Comparison of ENCODE assay signal across 7 mouse cellular contexts in genomic region chr17:5402624-5403023, GRCm38 (mm10). TPM values are rescaled to one million over a fixed set of nuclear protein-coding genes. Genes with fewer than 3 reads are reported as not detected.
DNase-seq lines count a peak whose midpoint lies in the region; ATAC-seq lines count a peak whose summit lies in the region.

No protein-coding gene starts in this region.

- no peak overlapping the region for H3K9ac ChIP-seq in intestine, embryonic 15.5 days
- no peak overlapping the region for H3K9ac ChIP-seq in limb, embryonic 12.5 days (replicated peaks)
- no peak overlapping the region for H3K9ac ChIP-seq in midbrain, embryonic 15.5 days

- H3K9me3 ChIP-seq in intestine, embryonic 15.5 days = no peaks in the 10 kb centered on the region
- no peaks in the 10 kb centered on the region for H3K9me3 ChIP-seq in limb, embryonic 12.5 days
- H3K9me3 ChIP-seq in midbrain, embryonic 15.5 days = no peaks in the 10 kb centered on the region

- peak; percentile 73 for DNase-seq in adrenal gland, adult 8-10 months
- peak; percentile 89 for DNase-seq in embryo, embryonic 10.5 days (ENCODE audit: low spot score)
- peak; percentile 53 to 70 for DNase-seq in gastrocnemius, postnatal 36 days
- DNase-seq in spleen, adult 18-20 months = peak; percentile 48 to 66

- peak; percentile 84 for ATAC-seq in intestine, embryonic 15.5 days
- peak; percentile 53; the same call in 1 of the 2 replicates for ATAC-seq in limb, embryonic 12.5 days (ENCODE audit: insufficient number of reproducible peaks, insufficient read depth, low FRiP score, low TSS enrichment, low read depth)
- peak; percentile 48 for ATAC-seq in midbrain, embryonic 15.5 days (replicated peaks)

- no peak overlapping the region for H3K4me3 ChIP-seq in intestine, embryonic 15.5 days (replicated peaks)
- no peak overlapping the region for H3K4me3 ChIP-seq in limb, embryonic 12.5 days (replicated peaks)
- no peak overlapping the region for H3K4me3 ChIP-seq in midbrain, embryonic 15.5 days

- H3K27ac ChIP-seq in intestine, embryonic 15.5 days = no peak overlapping the region
- H3K27ac ChIP-seq in limb, embryonic 12.5 days = no peak overlapping the region
- no peak overlapping the region for H3K27ac ChIP-seq in midbrain, embryonic 15.5 days

- no peaks in the 10 kb centered on the region for H3K36me3 ChIP-seq in intestine, embryonic 15.5 days
- no peaks in the 10 kb centered on the region for H3K36me3 ChIP-seq in limb, embryonic 12.5 days
- no peaks in the 10 kb centered on the region for H3K36me3 ChIP-seq in midbrain, embryonic 15.5 days (replicated peaks)

- H3K27me3 ChIP-seq in intestine, embryonic 15.5 days (replicated peaks) = no peaks in the 10 kb centered on the region
- H3K27me3 ChIP-seq in limb, embryonic 12.5 days = peaks cover 35% of the 10 kb centered on the region
- peaks cover 18% of the 10 kb centered on the region for H3K27me3 ChIP-seq in midbrain, embryonic 15.5 days (replicated peaks)

- WGBS in intestine, embryonic 15.5 days = 34% methylated on average over 8 of the region's 8 CpGs
- 26% methylated on average over 8 of the region's 8 CpGs for WGBS in limb, embryonic 12.5 days
- whole genome bisulfite sequencing in midbrain, embryonic 15.5 days = 24% methylated on average over 8 of the region's 8 CpGs

- H3K4me1 ChIP-seq in intestine, embryonic 15.5 days (replicated peaks) = peaks cover 10% of the 10 kb centered on the region; the same call in 1 of the 2 replicates
- H3K4me1 ChIP-seq in limb, embryonic 12.5 days (replicated peaks) = peaks cover 8% of the 10 kb centered on the region
- H3K4me1 ChIP-seq in midbrain, embryonic 15.5 days = peaks cover 8% of the 10 kb centered on the region

- intact Hi-C loops in gastrocnemius, postnatal 36 days (cut with DNase I) = loop anchor here (1.0 kb wide), 1 partner anchor 200 kb away; no protein-coding TSS in a partner anchor

- peak overlapping the region; percentile 49 for H3K4me2 ChIP-seq in intestine, embryonic 15.5 days (replicated peaks)
- H3K4me2 ChIP-seq in limb, embryonic 12.5 days = peak overlapping the region; percentile 30; the same call in 1 of the 2 replicates
- peak overlapping the region; percentile 26; the same call in 1 of the 2 replicates for H3K4me2 ChIP-seq in midbrain, embryonic 15.5 days

RNA-seq across cellular contexts. Expression of gene Ldhal6b, which starts 15.9 kb away (rescaled TPM):
- total RNA-seq in adrenal gland, adult 8-10 months (2022) = 1 to 10 TPM in 3 of 4 experiments, under 1 TPM in 1; 0.73 to 3.9 (median 1.8) TPM
- under 1 TPM; 0.47 to 0.82 TPM for total RNA-seq in gastrocnemius, postnatal 36 days (2021)
- polyA plus RNA-seq in intestine, embryonic 15.5 days (2015; fragmentation: Nextera tagmentation; extraction: Ambion mirVana) = not detected in 2 replicates
- polyA plus RNA-seq in limb, embryonic 12.5 days (2016; fragmentation: Nextera tagmentation; extraction: Ambion mirVana) = not detected in 2 replicates
- not detected in 2 replicates for polyA plus RNA-seq in midbrain, embryonic 15.5 days (2015; fragmentation: Nextera tagmentation; extraction: Ambion mirVana)

RNA-seq across cellular contexts. Expression of gene Tmem242, which starts 37.4 kb away (rescaled TPM):
- total RNA-seq in adrenal gland, adult 8-10 months (2022) = 100 to 1,000 TPM; 118 to 126 (median 122) TPM
- total RNA-seq in gastrocnemius, postnatal 36 days (2021) = 100 to 1,000 TPM; 131 to 146 TPM
- polyA plus RNA-seq in intestine, embryonic 15.5 days (2015; fragmentation: Nextera tagmentation; extraction: Ambion mirVana) = 114 and 124 TPM in 2 replicates
- polyA plus RNA-seq in limb, embryonic 12.5 days (2016; fragmentation: Nextera tagmentation; extraction: Ambion mirVana) = 127 and 153 TPM in 2 replicates
- polyA plus RNA-seq in midbrain, embryonic 15.5 days (2015; fragmentation: Nextera tagmentation; extraction: Ambion mirVana) = 93.6 and 96.3 TPM in 2 replicates
